Mouse (Mus musculus): ENCODE measurements at regions not wholly inside any gene's neighbourhood (a gene's known extent, or its start where the extent isn't known, plus 50 kb on each side); places are given as distances from the start of the nearest gene placed in this dataset.
A peak's percentile ranks its signal among the peaks of the same experiment; 100 is the strongest.

GRCm38 (mm10) chr7:110679916-110680315 lies 52.5 kb downstream of the Adm start:
- no peak for DNase-seq

- DNase-seq: no peak
Observed at GRCm38 (mm10) chr7:110682911-110683310, 55.5 kb downstream of the Adm start.

GRCm38 (mm10) chr7:110688884-110689681 lies 61.6 kb downstream of the Adm start:
- peak; percentile 92 for DNase-seq

GRCm38 (mm10) chr7:110690241-110690640 lies 62.8 kb downstream of the Adm start:
- no peak for DNase-seq

GRCm38 (mm10) chr7:110690856-110691255 lies 63.4 kb downstream of the Adm start:
- no peak for DNase-seq

- no peak for DNase-seq
Observed at GRCm38 (mm10) chr7:110694262-110694661, 66.8 kb downstream of the Adm start.

GRCm38 (mm10) chr7:110695729-110696128 lies 68.3 kb downstream of the Adm start:
- DNase-seq: no peak

- no peak for DNase-seq
Observed at GRCm38 (mm10) chr7:110698211-110699153, 69.5 kb upstream of the Ampd3 start.

- DNase-seq: no peak
Observed at GRCm38 (mm10) chr7:110699596-110699995, 68.4 kb upstream of the Ampd3 start.

GRCm38 (mm10) chr7:110701681-110702413 lies 66.2 kb upstream of the Ampd3 start:
- peak; percentile 81 for DNase-seq

GRCm38 (mm10) chr7:110702414-110702783 lies 65.6 kb upstream of the Ampd3 start:
- DNase-seq: no peak

GRCm38 (mm10) chr7:110705311-110706000 lies 62.5 kb upstream of the Ampd3 start:
- DNase-seq: no peak

GRCm38 (mm10) chr7:110706001-110706695 lies 61.9 kb upstream of the Ampd3 start:
- DNase-seq: no peak

GRCm38 (mm10) chr7:110706696-110707087 lies 61.3 kb upstream of the Ampd3 start:
- no peak for DNase-seq

- DNase-seq: no peak
Observed at GRCm38 (mm10) chr7:110708116-110708515, 59.9 kb upstream of the Ampd3 start.

- DNase-seq: no peak
Observed at GRCm38 (mm10) chr7:110708781-110709180, 59.2 kb upstream of the Ampd3 start.

- DNase-seq: no peak
Observed at GRCm38 (mm10) chr7:110709606-110710005, 58.4 kb upstream of the Ampd3 start.

GRCm38 (mm10) chr7:110710256-110710962 lies 57.6 kb upstream of the Ampd3 start:
- no peak for DNase-seq

- DNase-seq: no peak
Observed at GRCm38 (mm10) chr7:110713661-110714060, 54.3 kb upstream of the Ampd3 start.

GRCm38 (mm10) chr7:110715110-110715509 lies 52.9 kb upstream of the Ampd3 start:
- DNase-seq: no peak

GRCm38 (mm10) chr7:110715545-110715944 lies 52.5 kb upstream of the Ampd3 start:
- no peak for DNase-seq

Measured in embryo, embryonic 11 days (tissue).